Mouse (Mus musculus): ENCODE results near the gene Ccr7. TPM values are rescaled to one million over a fixed set of nuclear protein-coding genes. Genes with fewer than 3 reads are reported as not detected.

Ccr7 gene
- polyA plus RNA-seq, 1 experiment from 2014 or later: 0.08 TPM

DNA sequence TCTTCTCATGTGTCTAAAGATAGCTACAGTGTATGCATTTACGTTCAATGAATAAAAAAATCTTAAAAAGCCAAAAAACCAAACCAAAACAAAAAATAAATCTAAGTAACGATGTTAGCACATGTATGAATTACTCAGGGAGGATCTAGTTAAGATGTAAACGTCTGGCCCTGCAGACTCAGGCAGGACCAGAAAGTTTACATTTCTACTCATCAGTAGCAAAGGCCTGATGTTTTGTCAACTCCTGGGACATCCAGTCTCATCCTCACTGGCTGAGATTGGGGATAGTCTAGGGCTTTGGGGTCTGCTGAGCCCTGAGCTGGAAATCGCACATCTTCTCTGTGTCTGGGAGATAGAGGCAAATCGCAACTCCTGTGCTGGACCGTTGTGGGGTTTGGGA, 8.3 kb downstream of the Ccr7 start:
- H3K4me1 ChIP-seq (replicated peaks; ENCODE audit: insufficient read depth, low read length): peaks cover 17% of the 10 kb centered on the region
- 72% methylated on average over 6 of the region's 6 CpGs for WGBS
- H3K9ac ChIP-seq (ENCODE audit: low read depth, low read length): no peak overlapping the region
- H3K27me3 ChIP-seq (ENCODE audit: insufficient read depth, low read length): no peaks in the 10 kb centered on the region
- no peaks in the 10 kb centered on the region for H3K9me3 ChIP-seq (replicated peaks; ENCODE audit: low read length)
- no peak for TF ChIP-seq CTCF (IDR thresholded peaks at IDR 0.05; ENCODE audit: low read depth)
- no peak overlapping the region for H3K4me2 ChIP-seq (ENCODE audit: low read length)
- H3K36me3 ChIP-seq (ENCODE audit: insufficient read depth, low read length): no peaks in the 10 kb centered on the region
- peak overlapping the region; percentile 65 for H3K27ac ChIP-seq
- ATAC-seq (replicated peaks; ENCODE audit: low FRiP score, low read depth) (no peak), DNase-seq (ENCODE audit: low spot score) (no peak)
- no peak overlapping the region for H3K4me3 ChIP-seq (replicated peaks; ENCODE audit: low read depth, low read length)

DNA sequence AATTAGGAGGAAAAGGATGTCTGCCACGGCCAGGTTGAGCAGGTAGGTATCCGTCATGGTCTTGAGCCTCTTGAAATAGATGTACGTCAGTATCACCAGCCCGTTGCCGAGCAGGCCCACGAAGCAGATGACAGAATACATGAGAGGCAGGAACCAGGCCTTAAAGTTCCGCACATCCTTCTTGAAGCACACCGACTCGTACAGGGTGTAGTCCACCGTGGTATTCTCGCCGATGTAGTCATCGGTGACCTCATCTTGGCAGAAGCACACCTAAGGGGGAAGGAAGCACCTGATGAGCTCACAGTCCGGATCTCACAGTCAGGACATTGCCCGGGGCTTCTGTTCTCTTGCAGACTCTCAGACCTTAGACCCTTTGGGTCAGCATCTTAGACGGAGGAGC, 9.1 kb downstream of the Ccr7 start:
- DNase-seq (ENCODE audit: low spot score): no peak
- no peak overlapping the region for H3K4me2 ChIP-seq (ENCODE audit: low read length)
- peaks cover 17% of the 10 kb centered on the region for H3K4me1 ChIP-seq (replicated peaks; ENCODE audit: insufficient read depth, low read length)
- no peak overlapping the region for H3K27ac ChIP-seq
- no peak overlapping the region for H3K4me3 ChIP-seq (replicated peaks; ENCODE audit: low read depth, low read length)
- no peaks in the 10 kb centered on the region for H3K36me3 ChIP-seq (ENCODE audit: insufficient read depth, low read length)
- H3K9me3 ChIP-seq (replicated peaks; ENCODE audit: low read length): no peaks in the 10 kb centered on the region
- H3K27me3 ChIP-seq (ENCODE audit: insufficient read depth, low read length): no peaks in the 10 kb centered on the region
- no peak for ATAC-seq (replicated peaks; ENCODE audit: low FRiP score, low read depth)
- 94% methylated on average over 16 of the region's 16 CpGs for WGBS
- no peak for TF ChIP-seq CTCF (IDR thresholded peaks at IDR 0.05; ENCODE audit: low read depth)
- H3K9ac ChIP-seq (ENCODE audit: low read depth, low read length): no peak overlapping the region

DNA sequence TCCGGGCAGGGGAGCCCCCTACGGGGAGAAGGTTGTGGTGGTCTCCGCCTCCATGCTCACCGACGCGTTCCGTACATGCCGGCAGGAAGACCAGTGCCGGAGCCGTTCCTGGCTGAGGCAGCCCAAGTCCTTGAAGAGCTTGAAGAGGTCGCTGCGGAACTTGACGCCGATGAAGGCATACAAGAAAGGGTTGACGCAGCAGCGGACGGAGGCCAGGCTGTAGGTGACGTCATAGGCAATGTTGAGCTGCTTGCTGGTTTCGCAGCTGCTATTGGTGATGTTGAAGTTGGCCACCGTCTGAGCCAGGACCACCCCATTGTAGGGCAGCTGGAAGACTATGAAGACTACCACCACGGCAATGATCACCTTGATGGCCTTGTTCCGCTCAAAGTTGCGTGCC, 9.9 kb downstream of the Ccr7 start:
- 83% methylated on average over 23 of the region's 23 CpGs for WGBS
- Histone ChIP-seq H3K27ac (no peak overlapping the region), H3K36me3 (ENCODE audit: insufficient read depth, low read length) (no peaks in the 10 kb centered on the region), H3K9me3 (replicated peaks; ENCODE audit: low read length) (no peaks in the 10 kb centered on the region), H3K4me2 (ENCODE audit: low read length) (no peak overlapping the region), H3K4me3 (replicated peaks; ENCODE audit: low read depth, low read length) (no peak overlapping the region), H3K9ac (ENCODE audit: low read depth, low read length) (no peak overlapping the region), H3K27me3 (ENCODE audit: insufficient read depth, low read length) (no peaks in the 10 kb centered on the region), H3K4me1 (replicated peaks; ENCODE audit: insufficient read depth, low read length) (peaks cover 17% of the 10 kb centered on the region)
- no peak for TF ChIP-seq CTCF (IDR thresholded peaks at IDR 0.05; ENCODE audit: low read depth)
- DNase-seq (ENCODE audit: low spot score) (no peak), ATAC-seq (replicated peaks; ENCODE audit: low FRiP score, low read depth) (no peak)

DNA sequence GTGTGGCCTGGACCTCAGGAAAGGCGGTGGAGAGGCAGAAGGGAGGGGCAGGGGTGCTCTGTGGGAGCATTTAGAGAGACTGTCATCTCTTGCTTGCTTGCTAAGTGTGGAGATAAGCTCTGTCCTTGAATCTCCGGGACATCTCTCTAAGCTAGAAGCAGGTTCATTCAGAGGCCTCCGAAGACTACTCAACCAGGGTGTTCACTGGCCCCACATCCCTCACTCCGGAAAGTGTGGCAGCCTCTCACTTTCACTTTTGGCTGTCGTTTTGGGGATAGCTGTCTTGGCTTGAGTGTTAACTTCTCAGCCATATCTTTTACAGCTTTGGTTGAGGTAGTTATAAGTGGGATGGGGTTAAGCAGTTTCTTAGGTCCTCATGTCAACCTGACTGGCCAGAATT, 10.4 kb downstream of the Ccr7 start:
- Histone ChIP-seq H3K4me3 (replicated peaks; ENCODE audit: low read depth, low read length) (no peak overlapping the region), H3K4me1 (replicated peaks; ENCODE audit: insufficient read depth, low read length) (peaks cover 17% of the 10 kb centered on the region), H3K27me3 (ENCODE audit: insufficient read depth, low read length) (no peaks in the 10 kb centered on the region), H3K9me3 (replicated peaks; ENCODE audit: low read length) (no peaks in the 10 kb centered on the region), H3K27ac (no peak overlapping the region), H3K9ac (ENCODE audit: low read depth, low read length) (no peak overlapping the region), H3K36me3 (ENCODE audit: insufficient read depth, low read length) (no peaks in the 10 kb centered on the region), H3K4me2 (ENCODE audit: low read length) (no peak overlapping the region)
- TF ChIP-seq CTCF (IDR thresholded peaks at IDR 0.05; ENCODE audit: low read depth): no peak
- no peak for ATAC-seq (replicated peaks; ENCODE audit: low FRiP score, low read depth)
- no peak for DNase-seq (ENCODE audit: low spot score)
- WGBS: 68% methylated on average over 5 of the region's 5 CpGs

DNA sequence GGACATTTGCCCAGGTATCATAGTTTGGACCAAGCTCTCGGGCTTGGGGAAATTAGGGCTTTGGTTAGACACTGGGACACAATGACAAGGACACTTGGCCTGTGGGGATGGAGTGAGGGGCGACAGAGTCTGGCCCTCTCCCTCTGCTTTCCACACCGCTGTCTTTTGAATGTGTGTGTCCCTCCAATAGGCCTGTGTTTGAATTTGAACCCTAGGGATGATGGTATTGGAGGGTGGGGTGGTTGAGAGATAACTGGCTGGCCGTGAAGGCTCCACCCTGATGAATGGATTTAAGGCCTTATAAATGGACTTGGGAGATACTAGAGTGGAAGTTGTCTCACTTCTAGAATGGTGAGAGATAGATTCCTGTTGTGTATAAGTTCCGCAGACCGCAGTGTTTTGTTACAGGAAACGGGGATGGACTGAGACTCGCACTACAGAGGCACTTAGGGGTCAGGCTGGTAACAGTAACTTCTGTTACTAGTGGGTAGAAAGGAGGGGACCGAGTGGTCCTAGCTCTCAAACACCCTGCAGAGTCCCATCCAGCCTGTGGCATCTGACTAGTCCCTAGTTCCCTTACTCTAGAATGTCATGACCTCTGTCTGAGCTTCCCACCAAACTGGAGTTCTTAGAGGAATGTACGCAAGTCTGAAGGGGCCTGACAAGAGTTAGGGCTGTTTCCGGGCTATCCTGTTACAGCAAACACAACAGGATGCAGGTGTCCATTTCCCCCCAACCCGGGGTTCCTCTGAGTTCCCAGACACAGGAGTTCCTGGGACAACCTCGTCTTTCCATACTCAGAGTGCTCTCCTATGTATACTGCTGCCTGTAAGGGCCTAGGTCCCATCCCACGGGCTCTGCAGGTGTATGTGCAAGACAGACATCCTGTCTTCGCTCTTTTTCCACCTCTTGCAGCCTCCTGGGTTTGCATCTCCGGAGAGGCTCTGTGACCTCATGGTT, 11.5 kb downstream of the Ccr7 start:
- no peak for ATAC-seq (replicated peaks; ENCODE audit: low FRiP score, low read depth)
- Histone ChIP-seq H3K27ac (peak overlapping the region; percentile 19; the same call in 1 of the 2 replicates), H3K27me3 (ENCODE audit: insufficient read depth, low read length) (no peaks in the 10 kb centered on the region), H3K9ac (ENCODE audit: low read depth, low read length) (no peak overlapping the region), H3K4me3 (replicated peaks; ENCODE audit: low read depth, low read length) (no peak overlapping the region), H3K36me3 (ENCODE audit: insufficient read depth, low read length) (no peaks in the 10 kb centered on the region), H3K4me2 (ENCODE audit: low read length) (no peak overlapping the region), H3K9me3 (replicated peaks; ENCODE audit: low read length) (no peaks in the 10 kb centered on the region), H3K4me1 (replicated peaks; ENCODE audit: insufficient read depth, low read length) (peaks cover 10% of the 10 kb centered on the region)
- peak; percentile 72 for DNase-seq (ENCODE audit: low spot score)
- TF ChIP-seq CTCF (IDR thresholded peaks at IDR 0.05; ENCODE audit: low read depth): no peak
- WGBS: 47% methylated on average over 16 of the region's 16 CpGs

DNA sequence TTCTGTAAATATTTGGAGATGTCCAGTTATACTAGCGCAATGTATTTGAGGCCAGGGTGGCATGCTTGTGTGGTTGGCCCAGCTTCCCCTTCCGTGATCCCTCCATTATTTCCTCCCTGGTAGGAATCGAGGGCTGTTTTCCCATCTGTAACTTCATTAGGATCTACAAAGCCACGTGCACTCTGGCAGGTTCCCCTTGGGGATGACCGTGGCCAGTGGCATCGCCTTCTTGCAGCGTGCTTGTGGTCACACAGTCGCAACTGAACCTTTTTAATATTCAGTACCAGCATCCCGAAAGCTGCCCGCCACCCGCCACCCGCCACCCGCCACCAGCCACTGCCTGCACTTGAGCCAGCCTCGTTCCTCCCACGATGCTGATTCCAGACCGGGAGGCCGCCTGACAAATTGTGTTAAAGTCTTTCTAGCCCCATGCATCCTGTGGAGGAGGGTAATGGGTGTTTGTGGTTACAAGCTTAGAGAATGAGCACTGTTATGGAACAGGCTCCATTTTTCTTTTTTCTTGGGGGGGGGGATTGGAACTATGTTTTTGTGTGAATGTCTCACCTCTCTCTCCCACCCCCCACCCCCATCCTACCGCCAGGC, 12.3 kb downstream of the Ccr7 start:
- no peak for TF ChIP-seq CTCF (IDR thresholded peaks at IDR 0.05; ENCODE audit: low read depth)
- 61% methylated on average over 18 of the region's 18 CpGs for WGBS
- ATAC-seq (replicated peaks; ENCODE audit: low FRiP score, low read depth) (no peak), DNase-seq (ENCODE audit: low spot score) (no peak)
- H3K9ac ChIP-seq (ENCODE audit: low read depth, low read length): no peak overlapping the region
- no peaks in the 10 kb centered on the region for H3K36me3 ChIP-seq (ENCODE audit: insufficient read depth, low read length)
- no peak overlapping the region for H3K4me2 ChIP-seq (ENCODE audit: low read length)
- H3K9me3 ChIP-seq (replicated peaks; ENCODE audit: low read length): no peaks in the 10 kb centered on the region
- H3K27me3 ChIP-seq (ENCODE audit: insufficient read depth, low read length): no peaks in the 10 kb centered on the region
- H3K4me1 ChIP-seq (replicated peaks; ENCODE audit: insufficient read depth, low read length): peaks cover 2% of the 10 kb centered on the region
- no peak overlapping the region for H3K4me3 ChIP-seq (replicated peaks; ENCODE audit: low read depth, low read length)
- H3K27ac ChIP-seq: no peak overlapping the region
